Mouse (Mus musculus) lung, embryonic 15.5 days (tissue): ENCODE results near the gene Zscan21. TPM values are rescaled to one million over a fixed set of nuclear protein-coding genes. Genes with fewer than 3 reads are reported as not detected.

ENCODE experiments used
- ATAC-seq: fragments of 200-750 bp; cut with Nextera tagmentation; 2 replicates; pipeline ENCODE4 v1.8.0; 2017; ENCODE audit warnings: moderate number of reproducible peaks, borderline replicate concordance; ENCODE audit not compliant: low FRiP score, low TSS enrichment; ENCODE audit errors: extremely low read depth
- H3K27ac ChIP-seq: fragments of 300-500 bp; sonication (generic); 2 replicates; pipeline ENCODE4 v1.5.1; 2015; ENCODE audit warnings: moderate library complexity, mild to moderate bottlenecking, inconsistent platforms
- H3K27me3 ChIP-seq: fragments of 300-500 bp; sonication (generic); 2 replicates; pipeline ENCODE4 v1.6.1; 2015; ENCODE audit warnings: inconsistent platforms
- H3K36me3 ChIP-seq: fragments of 300-500 bp; sonication (generic); 2 replicates; pipeline ENCODE4 v1.6.1; 2015; ENCODE audit warnings: inconsistent platforms
- H3K4me1 ChIP-seq: fragments of 300-500 bp; sonication (generic); 2 replicates; pipeline ENCODE4 v1.6.1; 2015; ENCODE audit warnings: inconsistent platforms
- H3K4me2 ChIP-seq: fragments of 300-500 bp; sonication (generic); 2 replicates; pipeline ENCODE4 v1.6.1; 2015; ENCODE audit warnings: inconsistent platforms, mild to moderate bottlenecking, moderate library complexity
- H3K4me3 ChIP-seq: fragments of 300-500 bp; sonication (generic); 2 replicates; pipeline ENCODE4 v1.5.1; 2015; ENCODE audit warnings: mild to moderate bottlenecking, inconsistent platforms
- H3K9ac ChIP-seq: fragments of 300-500 bp; sonication (generic); 2 replicates; pipeline ENCODE4 v1.6.1; 2015; ENCODE audit warnings: inconsistent platforms
- H3K9me3 ChIP-seq: fragments of 300-500 bp; sonication (generic); 2 replicates; pipeline ENCODE4 v1.6.1; 2016; ENCODE audit warnings: inconsistent platforms
- WGBS: fragments of 180-500 bp; shearing (Covaris S2); methylation state at CpG from one replicate; pipeline ENCODE4 v1.1.7; 2015; 5-methylcytosine and 5-hydroxymethylcytosine counted together
- polyA plus RNA-seq: library from polyadenylated mRNA; unstranded; fragments of >200 nt; fragmentation: Nextera tagmentation; extraction: Ambion mirVana; gene quantifications from 2 replicates; pipeline ENCODE4 v1.2.1, GENCODE M21; 2015

Zscan21 gene
- polyA plus RNA-seq, 1 experiment from 2014 or later, result 66.3 TPM

GRCm38 (mm10) chr5:138132425-138133064 lies 15.8 kb downstream of the Zscan21 start:
- no peak for ATAC-seq
- H3K4me2 ChIP-seq, result no peak overlapping the region
- no peak overlapping the region for H3K27ac ChIP-seq
- H3K9me3 ChIP-seq, result no peaks in the 10 kb centered on the region
- H3K9ac ChIP-seq, result no peak overlapping the region
- H3K4me1 ChIP-seq, result no peaks in the 10 kb centered on the region
- H3K36me3 ChIP-seq, result peaks cover 69% of the 10 kb centered on the region
- WGBS, result 83% methylated on average over 5 of the region's 5 CpGs
- no peaks in the 10 kb centered on the region for H3K27me3 ChIP-seq
- no peak overlapping the region for H3K4me3 ChIP-seq

GRCm38 (mm10) chr5:138137257-138137656 lies 20.6 kb downstream of the Zscan21 start:
- H3K36me3 ChIP-seq, result peaks cover 30% of the 10 kb centered on the region
- H3K4me1 ChIP-seq, result no peaks in the 10 kb centered on the region
- H3K4me3 ChIP-seq, result no peak overlapping the region
- no peak overlapping the region for H3K4me2 ChIP-seq
- H3K9me3 ChIP-seq, result no peaks in the 10 kb centered on the region
- no peak for ATAC-seq
- 39% methylated on average over 4 of the region's 4 CpGs for WGBS
- no peaks in the 10 kb centered on the region for H3K27me3 ChIP-seq
- H3K9ac ChIP-seq, result no peak overlapping the region
- H3K27ac ChIP-seq, result no peak overlapping the region

- Histone ChIP-seq H3K27ac (no peak overlapping the region), H3K36me3 (peaks cover 23% of the 10 kb centered on the region), H3K27me3 (no peaks in the 10 kb centered on the region), H3K9ac (no peak overlapping the region), H3K4me2 (no peak overlapping the region), H3K4me1 (no peaks in the 10 kb centered on the region), H3K9me3 (no peaks in the 10 kb centered on the region), H3K4me3 (no peak overlapping the region)
- 51% methylated on average over 8 of the region's 8 CpGs for WGBS
- ATAC-seq, result no peak
Measured at GRCm38 (mm10) chr5:138137935-138138549, 21.3 kb downstream of the Zscan21 start.

- no peak overlapping the region for H3K4me2 ChIP-seq
- WGBS, result 73% methylated on average over 4 of the region's 4 CpGs
- H3K36me3 ChIP-seq, result peaks cover 21% of the 10 kb centered on the region
- H3K9ac ChIP-seq, result no peak overlapping the region
- no peak overlapping the region for H3K4me3 ChIP-seq
- H3K9me3 ChIP-seq, result no peaks in the 10 kb centered on the region
- H3K4me1 ChIP-seq, result no peaks in the 10 kb centered on the region
- no peak overlapping the region for H3K27ac ChIP-seq
- no peaks in the 10 kb centered on the region for H3K27me3 ChIP-seq
- no peak for ATAC-seq
Measured at GRCm38 (mm10) chr5:138138585-138138984, 21.9 kb downstream of the Zscan21 start.

GRCm38 (mm10) chr5:138154390-138154789 lies 37.7 kb downstream of the Zscan21 start:
- ATAC-seq, result no peak
- Histone ChIP-seq H3K27ac (no peak overlapping the region), H3K9me3 (no peaks in the 10 kb centered on the region), H3K4me3 (peak overlapping the region; percentile 66), H3K9ac (peak overlapping the region; percentile 82), H3K4me2 (peak overlapping the region; percentile 66), H3K4me1 (peaks cover 10% of the 10 kb centered on the region), H3K27me3 (no peaks in the 10 kb centered on the region), H3K36me3 (peaks cover 28% of the 10 kb centered on the region)
- WGBS, result 59% methylated on average over 3 of the region's 3 CpGs

- H3K36me3 ChIP-seq, result peaks cover 23% of the 10 kb centered on the region
- H3K4me1 ChIP-seq, result peaks cover 13% of the 10 kb centered on the region
- peak within 1 kb of the TSS; percentile 87 for H3K27ac ChIP-seq
- no peaks in the 10 kb centered on the region for H3K27me3 ChIP-seq
- peak within 1 kb of the TSS; percentile 82 for H3K9ac ChIP-seq
- no peaks in the 10 kb centered on the region for H3K9me3 ChIP-seq
- H3K4me2 ChIP-seq, result peak within 1 kb of the TSS; percentile 66
- under 1% methylated on average over 31 of the region's 31 CpGs for WGBS
- ATAC-seq, result peak; percentile 94
- peak within 1 kb of the TSS; percentile 66 for H3K4me3 ChIP-seq
Measured at GRCm38 (mm10) chr5:138155443-138155976, 38.8 kb downstream of the Zscan21 start, which contains the start of gene Zfp113. Gene Zfp113 (minus strand): TSS chr5:138155744.

- ATAC-seq, result no peak
- Histone ChIP-seq H3K4me2 (peak overlapping the region; percentile 72), H3K9me3 (no peaks in the 10 kb centered on the region), H3K4me1 (peaks cover 15% of the 10 kb centered on the region), H3K27ac (peak overlapping the region; percentile 32), H3K9ac (peak overlapping the region; percentile 88; the same call in 1 of the 2 replicates), H3K4me3 (peak overlapping the region; percentile 67), H3K36me3 (peaks cover 27% of the 10 kb centered on the region), H3K27me3 (no peaks in the 10 kb centered on the region)
- 54% methylated on average over 7 of the region's 7 CpGs for WGBS
Measured at GRCm38 (mm10) chr5:138160224-138160762, 43.6 kb downstream of the Zscan21 start.

GRCm38 (mm10) chr5:138160842-138161665 lies 44.4 kb downstream of the Zscan21 start, which contains the start of gene Cops6:
Gene Cops6 (plus strand): TSS chr5:138161071.
- Histone ChIP-seq H3K4me2 (peak within 1 kb of the TSS; percentile 72), H3K27me3 (no peaks in the 10 kb centered on the region), H3K9ac (peak within 1 kb of the TSS; percentile 88), H3K9me3 (no peaks in the 10 kb centered on the region), H3K4me3 (peak within 1 kb of the TSS; percentile 67), H3K4me1 (peaks cover 15% of the 10 kb centered on the region), H3K27ac (peak within 1 kb of the TSS; percentile 71), H3K36me3 (peaks cover 35% of the 10 kb centered on the region)
- under 1% methylated on average over 42 of the region's 42 CpGs for WGBS
- peak; percentile 96 for ATAC-seq

- Histone ChIP-seq H3K9ac (no peak overlapping the region), H3K36me3 (peaks cover 55% of the 10 kb centered on the region), H3K27me3 (no peaks in the 10 kb centered on the region), H3K4me1 (peaks cover 15% of the 10 kb centered on the region), H3K27ac (no peak overlapping the region), H3K9me3 (no peaks in the 10 kb centered on the region), H3K4me3 (no peak overlapping the region), H3K4me2 (no peak overlapping the region)
- 57% methylated on average over 6 of the region's 6 CpGs for whole genome bisulfite sequencing
- no peak for ATAC-seq
Measured at GRCm38 (mm10) chr5:138163046-138163445, 46.3 kb downstream of the Zscan21 start.

GRCm38 (mm10) chr5:138163610-138164009 lies 46.9 kb downstream of the Zscan21 start:
- Histone ChIP-seq H3K9me3 (no peaks in the 10 kb centered on the region), H3K27me3 (no peaks in the 10 kb centered on the region), H3K4me1 (peaks cover 15% of the 10 kb centered on the region), H3K27ac (no peak overlapping the region), H3K36me3 (peaks cover 61% of the 10 kb centered on the region), H3K4me3 (no peak overlapping the region), H3K4me2 (no peak overlapping the region), H3K9ac (no peak overlapping the region)
- ATAC-seq, result no peak
- 59% methylated on average over 10 of the region's 10 CpGs for WGBS

- ATAC-seq, result no peak
- Histone ChIP-seq H3K4me1 (peaks cover 18% of the 10 kb centered on the region), H3K4me2 (no peak overlapping the region), H3K9me3 (no peaks in the 10 kb centered on the region), H3K27me3 (no peaks in the 10 kb centered on the region), H3K27ac (no peak overlapping the region), H3K4me3 (no peak overlapping the region), H3K9ac (no peak overlapping the region), H3K36me3 (peaks cover 73% of the 10 kb centered on the region)
- WGBS, result 70% methylated on average over 8 of the region's 8 CpGs
Measured at GRCm38 (mm10) chr5:138165594-138165993, 48.9 kb downstream of the Zscan21 start.
